Mouse (Mus musculus) hindbrain, postnatal 0 days (tissue): ENCODE measurements at regions not wholly inside any gene's neighbourhood (a gene's known extent, or its start where the extent isn't known, plus 50 kb on each side); places are given as distances from the start of the nearest gene placed in this dataset.

Experiments used
- ATAC-seq: fragments of 200-750 bp; cut with Nextera tagmentation; 2 replicates; pipeline ENCODE4 v1.8.0; 2017; ENCODE audit warnings: mild to moderate bottlenecking, moderate TSS enrichment, moderate library complexity
- DNase-seq: peaks from one replicate; pipeline ENCODE4 v3.0.0-alpha.2; 2015; ENCODE audit warnings: low spot score
- H3K27ac ChIP-seq: fragments of 300-500 bp; sonication (generic); 2 replicates; pipeline ENCODE4 v1.5.1; 2014; ENCODE audit warnings: mild to moderate bottlenecking
- H3K27me3 ChIP-seq: fragments of 300-500 bp; sonication (generic); 2 replicates; pipeline ENCODE4 v1.6.1; 2014; ENCODE audit warnings: low read length, mixed read lengths; ENCODE audit not compliant: insufficient read depth
- H3K36me3 ChIP-seq: fragments of 300-500 bp; sonication (generic); 2 replicates; pipeline ENCODE4 v1.6.1; 2014; ENCODE audit warnings: low read length, mixed read lengths; ENCODE audit not compliant: insufficient read depth
- H3K4me1 ChIP-seq: fragments of 300-500 bp; sonication (generic); 2 replicates; pipeline ENCODE4 v1.6.1; 2014; ENCODE audit warnings: antibody characterized with exemption, low read length, mixed read lengths; ENCODE audit not compliant: insufficient read depth
- H3K4me2 ChIP-seq: fragments of 300-500 bp; sonication (generic); 2 replicates; pipeline ENCODE4 v1.6.1; 2014; ENCODE audit warnings: low read depth, mild to moderate bottlenecking, low read length, moderate library complexity, mixed read lengths
- H3K4me3 ChIP-seq: fragments of 300-500 bp; sonication (generic); 2 replicates; pipeline ENCODE4 v1.5.1; 2014; ENCODE audit warnings: low read length
- H3K9ac ChIP-seq: fragments of 300-500 bp; sonication (generic); replicated peaks from 2 replicates; pipeline ENCODE4 v1.6.1; 2014; ENCODE audit warnings: mild to moderate bottlenecking, low read length, moderate library complexity, mixed read lengths
- H3K9me3 ChIP-seq: fragments of 300-500 bp; sonication (generic); 2 replicates; pipeline ENCODE4 v1.6.1; 2016; ENCODE audit warnings: low read length, mixed read lengths
- CTCF ChIP-seq: IDR thresholded peaks from 2 replicates; pipeline ENCODE4 v1.5.1; 2016; ENCODE audit warnings: antibody characterized with exemption, control low read depth, low read depth
- WGBS: fragments of 180-500 bp; shearing (Covaris S2); extraction: QIAGEN DNeasy Blood & Tissue Kit; methylation state at CpG from one replicate; pipeline ENCODE4 v1.1.7; 2014; 5-methylcytosine and 5-hydroxymethylcytosine counted together

- Histone ChIP-seq H3K4me2 (no peak overlapping the region), H3K9ac (no peak overlapping the region), H3K4me3 (no peak overlapping the region), H3K36me3 (no peaks in the 10 kb centered on the region), H3K27ac (no peak overlapping the region), H3K4me1 (no peaks in the 10 kb centered on the region), H3K27me3 (no peaks in the 10 kb centered on the region), H3K9me3 (no peaks in the 10 kb centered on the region)
- DNase-seq (no peak), ATAC-seq (no peak)
- 68% methylated on average over 7 of the region's 7 CpGs for WGBS
- no peak for TF ChIP-seq CTCF
Measured at GRCm38 (mm10) chr7:75970914-75971313, 122.8 kb downstream of the Klhl25 start.

- H3K4me2 ChIP-seq: no peak overlapping the region
- WGBS: 94% methylated on average over 3 of the region's 3 CpGs
- no peak for DNase-seq
- H3K9me3 ChIP-seq: no peaks in the 10 kb centered on the region
- H3K36me3 ChIP-seq: no peaks in the 10 kb centered on the region
- ATAC-seq: no peak
- no peaks in the 10 kb centered on the region for H3K27me3 ChIP-seq
- TF ChIP-seq CTCF: no peak
- no peak overlapping the region for H3K9ac ChIP-seq
- H3K4me1 ChIP-seq: no peaks in the 10 kb centered on the region
- H3K27ac ChIP-seq: no peak overlapping the region
- no peak overlapping the region for H3K4me3 ChIP-seq
Measured at GRCm38 (mm10) chr7:75971706-75972105, 123.6 kb downstream of the Klhl25 start.

GRCm38 (mm10) chr7:75981560-75981959 lies 133.4 kb downstream of the Klhl25 start:
- Histone ChIP-seq H3K4me3 (no peak overlapping the region), H3K27ac (no peak overlapping the region), H3K9ac (no peak overlapping the region), H3K36me3 (no peaks in the 10 kb centered on the region), H3K4me1 (no peaks in the 10 kb centered on the region), H3K4me2 (no peak overlapping the region), H3K9me3 (no peaks in the 10 kb centered on the region), H3K27me3 (no peaks in the 10 kb centered on the region)
- DNase-seq (no peak), ATAC-seq (no peak)
- TF ChIP-seq CTCF: no peak
- 85% methylated on average over 5 of the region's 5 CpGs for WGBS

GRCm38 (mm10) chr7:75983029-75983808 lies 135.1 kb downstream of the Klhl25 start:
- no peaks in the 10 kb centered on the region for H3K9me3 ChIP-seq
- H3K4me1 ChIP-seq: no peaks in the 10 kb centered on the region
- H3K4me2 ChIP-seq: peak overlapping the region; percentile 50
- H3K27me3 ChIP-seq: no peaks in the 10 kb centered on the region
- 7% methylated on average over 23 of the region's 23 CpGs for WGBS
- H3K9ac ChIP-seq: 0 out of 2 replicates have a peak overlapping the region, but pooled peaks have one; percentile 21
- H3K36me3 ChIP-seq: no peaks in the 10 kb centered on the region
- ATAC-seq (peak; percentile 68), DNase-seq (peak; percentile 57)
- no peak overlapping the region for H3K27ac ChIP-seq
- TF ChIP-seq CTCF: no peak
- H3K4me3 ChIP-seq: peak overlapping the region; percentile 14; the same call in 1 of the 2 replicates

GRCm38 (mm10) chr7:75983809-75984171 lies 135.7 kb downstream of the Klhl25 start:
- TF ChIP-seq CTCF: no peak
- Histone ChIP-seq H3K36me3 (no peaks in the 10 kb centered on the region), H3K4me1 (no peaks in the 10 kb centered on the region), H3K27ac (no peak overlapping the region), H3K4me3 (peak overlapping the region; percentile 14; the same call in 1 of the 2 replicates), H3K4me2 (peak overlapping the region; percentile 50), H3K9ac (0 out of 2 replicates have a peak overlapping the region, but pooled peaks have one; percentile 21), H3K27me3 (no peaks in the 10 kb centered on the region), H3K9me3 (no peaks in the 10 kb centered on the region)
- no peak for ATAC-seq
- DNase-seq: no peak
- WGBS: 15% methylated on average over 7 of the region's 7 CpGs

GRCm38 (mm10) chr7:75998853-75999252 lies 150.7 kb downstream of the Klhl25 start:
- no peak overlapping the region for H3K27ac ChIP-seq
- DNase-seq: peak; percentile 75
- ATAC-seq: peak; percentile 84

GRCm38 (mm10) chr7:75999324-75999907 lies 151.3 kb downstream of the Klhl25 start:
- H3K4me3 ChIP-seq: no peak overlapping the region
- H3K4me1 ChIP-seq: no peaks in the 10 kb centered on the region
- no peak overlapping the region for H3K27ac ChIP-seq
- DNase-seq (peak; percentile 21), ATAC-seq (peak; percentile 45; the same call in 1 of the 2 replicates)
- no peaks in the 10 kb centered on the region for H3K36me3 ChIP-seq
- no peak for TF ChIP-seq CTCF
- no peak overlapping the region for H3K9ac ChIP-seq
- WGBS: 36% methylated on average over 2 of the region's 2 CpGs
- H3K27me3 ChIP-seq: no peaks in the 10 kb centered on the region
- H3K4me2 ChIP-seq: no peak overlapping the region
- H3K9me3 ChIP-seq: no peaks in the 10 kb centered on the region

More at GRCm38 (mm10) chr7:75998853-75999252, 150.7 kb downstream of the Klhl25 start:
- Histone ChIP-seq H3K4me3 (no peak overlapping the region), H3K4me2 (no peak overlapping the region), H3K4me1 (no peaks in the 10 kb centered on the region), H3K27me3 (no peaks in the 10 kb centered on the region), H3K9ac (no peak overlapping the region), H3K9me3 (no peaks in the 10 kb centered on the region), H3K36me3 (no peaks in the 10 kb centered on the region)
- 18% methylated on average over 5 of the region's 5 CpGs for WGBS
- TF ChIP-seq CTCF: no peak
